Mouse (Mus musculus): ENCODE data around the gene 2610301B20Rik. TPM values are rescaled to one million over a fixed set of nuclear protein-coding genes. Genes with fewer than 3 reads are reported as not detected.
A peak's percentile ranks its signal among the peaks of the same experiment; 100 is the strongest.
"Not testable (repeated sequence)": the region's sequence is repeated elsewhere in the genome, so short reads cannot be mapped to it uniquely, and the experiment has no call there.

2610301B20Rik gene
- polyA plus RNA-seq (2015; fragmentation: Nextera tagmentation; extraction: Ambion mirVana), result 26.4 and 27.9 TPM in 2 replicates

DNA sequence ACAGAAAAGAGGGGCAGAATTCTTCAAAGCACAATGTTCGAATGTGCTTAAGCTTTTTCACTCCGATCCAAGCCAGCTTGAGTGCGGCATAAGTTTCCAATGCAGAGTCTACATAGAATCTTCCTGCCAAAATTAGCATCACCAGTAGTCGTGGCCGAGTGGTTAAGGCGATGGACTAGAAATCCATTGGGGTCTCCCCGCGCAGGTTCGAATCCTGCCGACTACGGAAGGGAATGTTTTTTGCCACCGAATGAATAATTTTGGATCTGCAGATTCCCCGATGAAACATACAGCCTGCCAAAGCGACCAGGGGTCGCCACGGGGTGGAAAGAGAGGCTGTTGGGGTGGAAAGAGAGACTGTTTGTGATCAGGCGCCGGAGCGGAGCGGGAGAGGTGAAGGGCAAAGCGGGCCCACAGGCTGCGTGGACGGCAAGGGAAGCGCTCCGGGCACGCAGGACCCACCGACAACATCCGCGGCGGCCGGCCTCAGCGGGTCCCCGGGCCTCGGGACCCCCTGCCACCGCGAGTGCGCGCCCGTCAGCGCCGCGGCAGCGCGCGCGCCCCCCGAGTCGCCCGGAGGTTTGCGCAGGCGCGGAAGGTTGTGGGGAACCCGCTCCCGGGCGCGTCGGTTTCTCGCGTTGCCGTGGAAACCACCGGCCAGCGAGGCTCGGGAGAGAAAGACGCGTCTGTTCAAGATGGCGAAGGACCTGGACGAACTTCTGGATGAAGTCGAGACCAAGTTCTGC, at the start of gene 2610301B20Rik:
TSS of gene 2610301B20Rik (plus strand) at position 579 of the 746 bp plus-strand sequence.
- Histone ChIP-seq H3K9me3 (replicated peaks) (no peaks in the 10 kb centered on the region), H3K4me2 (peak within 1 kb of the TSS; percentile 68), H3K27ac (peak within 1 kb of the TSS; percentile 98), H3K36me3 (no peaks in the 10 kb centered on the region), H3K9ac (peak within 1 kb of the TSS; percentile 77), H3K27me3 (no peaks in the 10 kb centered on the region), H3K4me3 (replicated peaks) (peak within 1 kb of the TSS; percentile 86), H3K4me1 (peaks cover 12% of the 10 kb centered on the region)
- under 1% methylated on average over 66 of the region's 68 CpGs for WGBS
- peak; percentile 89 for ATAC-seq (replicated peaks; ENCODE audit: low FRiP score)

DNA sequence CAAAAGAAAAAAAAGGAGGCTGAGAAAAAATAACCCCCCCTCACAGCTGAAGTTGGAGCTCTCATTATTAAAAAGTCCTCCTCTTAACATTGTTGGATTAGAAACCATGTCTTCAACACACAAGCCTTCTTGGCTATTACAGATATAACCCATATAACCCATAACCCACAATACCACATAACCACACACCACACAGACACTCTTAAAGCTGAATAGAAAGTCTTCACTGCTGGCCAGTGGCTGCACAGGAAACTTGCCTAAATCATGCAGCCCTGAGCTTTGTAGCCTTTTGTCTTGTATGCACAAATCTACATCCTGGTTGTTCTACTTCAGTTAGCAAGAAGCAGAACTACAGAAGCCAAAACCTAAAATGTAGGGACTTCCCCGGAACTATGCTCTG, 41.0 kb upstream of the 2610301B20Rik start:
- no peak for ATAC-seq (replicated peaks; ENCODE audit: low FRiP score)
- Histone ChIP-seq H3K4me2 (no peak overlapping the region), H3K27me3 (no peaks in the 10 kb centered on the region), H3K9ac (no peak overlapping the region), H3K4me3 (replicated peaks) (no peak overlapping the region), H3K27ac (no peak overlapping the region), H3K4me1 (no peaks in the 10 kb centered on the region), H3K36me3 (no peaks in the 10 kb centered on the region), H3K9me3 (replicated peaks) (no peaks in the 10 kb centered on the region)
- WGBS, result 91% methylated on average over 1 of the region's 1 CpGs

DNA sequence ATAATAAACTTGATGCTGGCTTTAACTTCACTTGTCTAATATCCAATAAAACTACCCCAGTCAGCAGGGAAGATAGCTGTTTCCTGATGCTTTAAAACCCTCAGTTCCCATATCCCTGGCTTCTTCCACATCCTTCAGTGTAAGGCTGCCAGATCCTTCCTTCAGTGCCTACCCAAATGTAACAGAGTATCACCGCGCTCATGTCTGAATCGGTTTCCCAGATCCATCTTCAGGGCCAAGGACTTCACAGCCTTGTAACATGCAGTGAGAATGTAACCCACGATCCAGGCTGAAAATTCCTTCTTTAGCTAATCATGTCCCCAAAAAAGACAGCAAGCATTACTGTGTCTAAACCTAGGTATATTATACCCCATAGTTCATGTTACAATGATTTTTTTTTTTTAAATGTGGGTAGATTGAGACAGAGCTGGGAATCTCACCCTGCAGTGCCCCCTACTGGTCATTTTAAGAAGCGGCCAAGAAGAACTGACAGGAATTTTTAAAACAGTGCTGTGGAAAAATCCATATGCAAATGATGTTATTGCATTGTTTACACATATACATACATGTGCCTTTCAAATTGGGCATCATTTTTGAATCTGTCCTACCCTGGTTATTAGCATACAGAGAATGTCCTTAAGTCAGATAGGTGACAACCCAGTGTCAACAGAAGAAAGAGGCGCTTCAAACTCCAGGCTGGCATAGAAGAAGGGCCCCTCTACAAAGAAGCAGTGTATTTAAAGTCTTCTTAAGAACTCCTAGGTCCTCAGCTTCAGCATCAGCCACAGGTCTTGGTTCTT, 38.8 kb upstream of the 2610301B20Rik start:
- Histone ChIP-seq H3K4me1 (no peaks in the 10 kb centered on the region), H3K9me3 (replicated peaks) (no peaks in the 10 kb centered on the region), H3K9ac (no peak overlapping the region), H3K36me3 (no peaks in the 10 kb centered on the region), H3K4me2 (no peak overlapping the region), H3K27me3 (no peaks in the 10 kb centered on the region), H3K4me3 (replicated peaks) (no peak overlapping the region), H3K27ac (no peak overlapping the region)
- 78% methylated on average over 6 of the region's 6 CpGs for WGBS
- ATAC-seq (replicated peaks; ENCODE audit: low FRiP score), result no peak

DNA sequence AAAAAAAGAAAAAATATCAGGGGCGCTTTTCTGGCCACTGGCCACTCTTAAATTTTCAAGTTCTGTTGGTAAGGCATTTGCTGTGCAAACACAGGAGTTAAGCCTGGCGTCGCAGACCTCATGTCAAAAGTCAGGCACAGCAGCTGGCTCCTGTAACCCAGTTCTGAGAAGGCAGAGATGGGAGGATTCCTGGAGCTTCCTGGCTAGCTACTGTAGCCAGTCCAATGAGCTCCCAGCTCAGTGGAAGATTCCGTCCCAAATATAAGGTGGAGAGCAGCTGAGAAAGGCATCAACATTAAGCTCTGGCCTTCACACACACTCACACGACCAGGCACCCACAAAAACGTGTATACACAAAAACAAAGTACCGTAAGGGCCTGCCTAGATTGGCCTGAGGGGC, 28.4 kb upstream of the 2610301B20Rik start:
- H3K4me3 ChIP-seq (replicated peaks), result no peak overlapping the region
- no peaks in the 10 kb centered on the region for H3K27me3 ChIP-seq
- WGBS, result 50% methylated on average over 7 of the region's 7 CpGs
- H3K27ac ChIP-seq, result no peak overlapping the region
- no peaks in the 10 kb centered on the region for H3K9me3 ChIP-seq (replicated peaks)
- peak; percentile 62; the same call in 1 of the 2 replicates for ATAC-seq (replicated peaks; ENCODE audit: low FRiP score)
- no peak overlapping the region for H3K9ac ChIP-seq
- H3K4me1 ChIP-seq, result no peaks in the 10 kb centered on the region; the same call in 1 of the 2 replicates
- no peak overlapping the region for H3K4me2 ChIP-seq
- H3K36me3 ChIP-seq, result no peaks in the 10 kb centered on the region

DNA sequence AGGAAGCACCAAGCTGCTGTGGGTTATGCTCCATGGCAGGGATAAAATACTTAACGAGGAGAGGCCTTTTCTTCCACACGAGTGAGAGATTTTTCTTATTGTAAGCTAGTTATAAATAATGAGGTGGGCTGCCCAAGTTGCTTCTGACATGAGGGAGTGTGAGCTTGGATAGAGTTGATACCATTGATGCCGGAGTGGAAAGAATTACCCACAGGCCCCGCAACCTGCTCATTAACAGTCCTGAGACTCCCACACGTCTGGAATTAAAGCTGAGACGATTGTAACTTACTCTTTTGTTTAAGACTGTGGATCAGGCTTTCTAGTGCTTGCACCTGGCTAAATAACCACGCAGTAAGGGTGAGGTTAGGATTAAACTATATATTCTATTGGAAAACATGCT, 24.5 kb upstream of the 2610301B20Rik start:
- Histone ChIP-seq H3K4me3 (replicated peaks) (no peak overlapping the region), H3K27me3 (no peaks in the 10 kb centered on the region), H3K4me2 (no peak overlapping the region), H3K9ac (no peak overlapping the region), H3K36me3 (no peaks in the 10 kb centered on the region), H3K9me3 (replicated peaks) (no peaks in the 10 kb centered on the region), H3K27ac (no peak overlapping the region), H3K4me1 (peaks cover 2% of the 10 kb centered on the region; the same call in 1 of the 2 replicates)
- 30% methylated on average over 7 of the region's 7 CpGs for WGBS
- no peak for ATAC-seq (replicated peaks; ENCODE audit: low FRiP score)

DNA sequence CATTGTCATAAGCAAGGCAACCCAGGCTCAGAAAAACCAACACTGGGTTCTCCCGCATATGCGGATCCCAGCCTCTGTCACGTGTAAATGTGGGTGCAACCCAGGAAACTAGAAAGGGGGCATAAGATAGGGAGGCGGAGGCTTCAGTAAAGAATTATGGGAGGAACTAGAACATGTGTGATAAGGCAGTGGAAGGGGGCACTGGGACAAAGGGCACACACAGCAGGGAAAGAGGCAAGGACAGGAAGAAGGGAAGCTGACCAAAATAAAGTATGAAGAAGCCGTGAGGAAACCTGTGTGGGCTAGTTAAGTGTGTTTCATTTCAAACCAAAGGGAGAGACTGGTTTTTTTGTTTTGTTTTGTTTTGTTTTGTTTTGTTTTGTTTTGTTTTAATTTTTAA, 23.3 kb upstream of the 2610301B20Rik start:
- no peak overlapping the region for H3K9ac ChIP-seq
- 74% methylated on average over 5 of the region's 5 CpGs for WGBS
- H3K27ac ChIP-seq, result no peak overlapping the region
- no peaks in the 10 kb centered on the region for H3K36me3 ChIP-seq
- no peak overlapping the region for H3K4me3 ChIP-seq (replicated peaks)
- H3K9me3 ChIP-seq (replicated peaks), result no peaks in the 10 kb centered on the region
- no peak for ATAC-seq (replicated peaks; ENCODE audit: low FRiP score)
- no peaks in the 10 kb centered on the region for H3K27me3 ChIP-seq
- H3K4me1 ChIP-seq, result peaks cover 2% of the 10 kb centered on the region; the same call in 1 of the 2 replicates
- H3K4me2 ChIP-seq, result no peak overlapping the region

DNA sequence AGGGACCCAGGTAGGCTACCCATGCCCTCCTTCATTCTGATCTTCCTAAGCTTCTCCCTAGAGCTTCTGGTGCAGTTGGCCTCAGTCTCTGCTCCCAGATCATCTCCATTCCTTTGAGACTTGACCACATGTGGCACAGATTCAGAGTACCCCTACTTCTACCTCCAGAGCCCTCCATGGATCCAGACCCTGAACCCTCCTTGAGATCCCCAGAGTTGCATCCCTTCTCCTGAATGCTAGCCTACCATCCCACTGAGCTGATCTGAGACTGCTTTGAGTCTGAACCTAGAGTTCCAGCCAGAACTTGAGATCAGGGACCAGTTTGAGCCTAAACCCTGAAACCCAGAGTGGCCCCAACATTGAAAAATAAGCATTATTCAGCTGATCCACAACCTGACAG, 15.1 kb upstream of the 2610301B20Rik start:
- no peaks in the 10 kb centered on the region for H3K4me1 ChIP-seq
- no peak overlapping the region for H3K4me2 ChIP-seq
- no peaks in the 10 kb centered on the region for H3K27me3 ChIP-seq
- H3K4me3 ChIP-seq (replicated peaks), result no peak overlapping the region
- no peaks in the 10 kb centered on the region for H3K36me3 ChIP-seq
- ATAC-seq (replicated peaks; ENCODE audit: low FRiP score), result no peak
- H3K9me3 ChIP-seq (replicated peaks), result no peaks in the 10 kb centered on the region
- H3K27ac ChIP-seq, result no peak overlapping the region
- no peak overlapping the region for H3K9ac ChIP-seq

DNA sequence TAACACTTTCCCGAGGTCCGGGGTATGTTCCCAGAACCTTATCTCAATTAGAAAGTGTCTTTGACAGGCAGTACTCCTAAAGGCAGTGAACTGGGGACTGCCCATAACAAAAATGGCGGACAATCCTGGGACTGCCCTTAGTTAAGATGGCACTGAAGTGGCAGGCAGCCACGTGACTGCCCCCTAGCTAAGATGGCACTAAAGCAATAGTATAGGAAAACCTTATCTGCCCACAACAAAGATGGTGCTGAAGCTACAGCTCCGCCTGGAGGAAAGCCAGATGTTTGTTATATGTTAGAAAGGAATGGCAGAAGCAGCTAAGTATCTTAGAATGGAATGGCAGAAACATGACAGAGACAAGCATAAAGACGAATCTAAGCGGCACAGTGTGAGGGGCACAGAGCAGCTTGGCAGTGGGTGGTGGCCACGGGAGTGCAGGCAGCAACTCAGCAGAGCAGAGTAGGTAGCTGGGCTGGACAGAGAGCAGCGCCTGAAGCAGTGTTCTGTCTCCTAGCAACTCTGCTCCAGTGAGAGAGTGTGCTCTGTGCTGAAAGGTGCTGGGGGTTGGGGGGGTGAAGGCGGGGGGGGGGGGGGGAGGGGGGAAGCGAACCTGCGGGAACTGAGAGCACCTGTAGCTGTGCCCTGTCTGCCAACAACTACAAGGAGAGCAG, 14.3 kb upstream of the 2610301B20Rik start:
- H3K4me3 ChIP-seq (replicated peaks), result peak overlapping the region; percentile 12; the same call in 1 of the 2 replicates
- peak; percentile 91 for ATAC-seq (replicated peaks; ENCODE audit: low FRiP score)
- H3K36me3 ChIP-seq, result no peaks in the 10 kb centered on the region
- no peak overlapping the region for H3K9ac ChIP-seq
- WGBS, result 53% methylated on average over 10 of the region's 12 CpGs
- H3K27ac ChIP-seq, result no peak overlapping the region
- H3K27me3 ChIP-seq, result no peaks in the 10 kb centered on the region
- H3K4me1 ChIP-seq, result no peaks in the 10 kb centered on the region
- peak overlapping the region; percentile 27; the same call in 1 of the 2 replicates for H3K4me2 ChIP-seq
- H3K9me3 ChIP-seq (replicated peaks), result no peaks in the 10 kb centered on the region

DNA sequence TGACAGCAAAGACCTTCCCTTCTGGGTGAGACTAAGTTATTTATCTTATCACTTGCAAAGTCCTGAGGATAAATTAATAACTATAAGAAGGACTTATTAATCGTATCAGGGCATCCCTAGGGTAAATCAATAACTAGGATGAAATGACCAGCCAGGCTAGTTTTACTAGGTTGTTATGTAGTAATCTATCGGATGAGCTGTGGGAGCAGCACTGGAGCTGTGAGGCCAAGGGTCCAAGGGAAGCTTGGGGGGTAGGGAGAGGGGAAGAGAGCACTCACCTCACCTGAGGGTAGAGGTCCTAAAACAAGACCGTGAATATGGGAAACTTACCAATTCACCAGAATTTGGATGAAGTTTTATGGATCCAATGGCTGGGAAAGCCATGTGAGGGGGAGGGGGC, 13.5 kb upstream of the 2610301B20Rik start:
- Histone ChIP-seq H3K4me2 (0 out of 2 replicates have a peak overlapping the region, but pooled peaks have one; percentile 27), H3K27ac (no peak overlapping the region), H3K9me3 (replicated peaks) (no peaks in the 10 kb centered on the region), H3K27me3 (no peaks in the 10 kb centered on the region), H3K36me3 (no peaks in the 10 kb centered on the region), H3K4me1 (no peaks in the 10 kb centered on the region), H3K9ac (no peak overlapping the region), H3K4me3 (replicated peaks) (no peak overlapping the region)
- no peak for ATAC-seq (replicated peaks; ENCODE audit: low FRiP score)
- 60% methylated on average over 3 of the region's 3 CpGs for WGBS

DNA sequence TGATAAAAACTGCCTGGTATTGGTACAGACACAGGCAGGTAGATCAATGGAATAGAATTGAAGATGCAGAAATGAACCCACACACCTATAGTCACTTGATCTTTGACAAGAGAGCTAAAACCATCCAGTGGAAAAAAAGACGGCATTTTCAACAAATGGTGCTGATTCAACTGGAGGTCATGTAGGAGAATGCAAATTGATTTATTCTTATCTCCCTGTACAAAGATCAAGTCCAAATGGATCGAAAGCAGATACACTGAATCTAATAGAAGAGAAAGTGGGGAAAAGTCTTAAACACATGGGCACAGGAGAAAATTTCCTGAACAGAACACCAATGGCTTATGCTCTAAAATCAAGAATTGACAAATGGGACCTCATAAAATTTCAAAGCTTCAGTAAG, 11.4 kb upstream of the 2610301B20Rik start:
- not testable (repeated sequence) for H3K36me3 ChIP-seq; H3K4me3 ChIP-seq (replicated peaks); H3K9me3 ChIP-seq (replicated peaks); H3K4me1 ChIP-seq; H3K9ac ChIP-seq; H3K27ac ChIP-seq; H3K27me3 ChIP-seq; ATAC-seq (replicated peaks; ENCODE audit: low FRiP score); H3K4me2 ChIP-seq
- WGBS, result 89% methylated on average over 2 of the region's 2 CpGs

DNA sequence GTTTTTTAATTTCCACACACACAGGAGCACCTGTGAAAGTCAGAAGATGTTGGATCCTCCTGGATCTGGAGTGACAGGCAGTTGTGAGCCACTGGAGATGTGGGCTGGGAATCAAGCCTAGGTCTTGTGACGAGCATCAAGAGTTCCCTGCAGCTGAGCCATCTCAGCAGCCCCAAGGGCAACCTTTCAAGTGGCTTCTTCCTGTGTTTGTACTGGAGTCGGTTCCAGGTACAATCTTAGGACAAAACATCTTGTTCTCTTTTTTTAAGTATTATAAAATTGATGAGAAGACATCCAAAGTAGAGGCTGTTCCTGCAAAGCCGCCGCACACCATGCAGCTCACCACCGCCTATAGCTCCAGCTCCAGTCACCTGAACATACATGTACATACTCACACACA, 2.1 kb upstream of the 2610301B20Rik start:
- no peak overlapping the region for H3K4me3 ChIP-seq (replicated peaks)

More for the DNA sequence above, 2.1 kb upstream of the 2610301B20Rik start:
- no peak overlapping the region for H3K4me2 ChIP-seq
- no peak for ATAC-seq (replicated peaks; ENCODE audit: low FRiP score)
- WGBS, result 84% methylated on average over 5 of the region's 5 CpGs
- no peak overlapping the region for H3K9ac ChIP-seq
- no peak overlapping the region for H3K27ac ChIP-seq
- no peaks in the 10 kb centered on the region for H3K36me3 ChIP-seq
- no peaks in the 10 kb centered on the region for H3K9me3 ChIP-seq (replicated peaks)
- H3K27me3 ChIP-seq, result no peaks in the 10 kb centered on the region
- peaks cover 12% of the 10 kb centered on the region for H3K4me1 ChIP-seq

Measured in kidney, embryonic 15.5 days (tissue).